Mouse (Mus musculus) lung, embryonic 14.5 days (tissue): Measurements from ENCODE around the gene Fgfr2. TPM values are rescaled to one million over a fixed set of nuclear protein-coding genes. Genes with fewer than 3 reads are reported as not detected.

Experiments
- ATAC-seq: fragments of 200-750 bp; cut with Nextera tagmentation; 2 replicates; pipeline ENCODE4 v1.8.0; 2017; ENCODE audit warnings: mild to moderate bottlenecking, moderate TSS enrichment, moderate library complexity; ENCODE audit not compliant: insufficient read depth
- DNase-seq: peaks from one replicate; pipeline ENCODE4 v3.0.0-alpha.2; 2015
- H3K27ac ChIP-seq: fragments of 300-500 bp; sonication (generic); 2 replicates; pipeline ENCODE4 v1.5.1; 2014; ENCODE audit warnings: low read depth, mild to moderate bottlenecking, moderate library complexity
- H3K27me3 ChIP-seq: fragments of 300-500 bp; sonication (generic); 2 replicates; pipeline ENCODE4 v1.6.1; 2014; ENCODE audit warnings: low read length, control low read depth; ENCODE audit not compliant: insufficient read depth
- H3K36me3 ChIP-seq: fragments of 300-500 bp; sonication (generic); 2 replicates; pipeline ENCODE4 v1.6.1; 2014; ENCODE audit warnings: control low read depth; ENCODE audit not compliant: insufficient read depth
- H3K4me1 ChIP-seq: fragments of 300-500 bp; sonication (generic); 2 replicates; pipeline ENCODE4 v1.6.1; 2014; ENCODE audit warnings: antibody characterized with exemption, control low read depth; ENCODE audit not compliant: insufficient read depth
- H3K4me2 ChIP-seq: fragments of 300-500 bp; sonication (generic); 2 replicates; pipeline ENCODE4 v1.6.1; 2014; ENCODE audit warnings: mild to moderate bottlenecking
- H3K4me3 ChIP-seq: fragments of 300-500 bp; sonication (generic); 2 replicates; pipeline ENCODE4 v1.5.1; 2014; ENCODE audit warnings: low read depth, low read length
- H3K9ac ChIP-seq: fragments of 300-500 bp; sonication (generic); 2 replicates; pipeline ENCODE4 v1.6.1; 2014
- H3K9me3 ChIP-seq: fragments of 300-500 bp; sonication (generic); 2 replicates; pipeline ENCODE4 v1.6.1; 2016; ENCODE audit warnings: low read depth, low read length, control low read depth
- CTCF ChIP-seq: IDR thresholded peaks from 2 replicates; pipeline ENCODE4 v1.5.1; 2016; ENCODE audit warnings: antibody characterized with exemption, low read depth
- WGBS: fragments of 180-500 bp; shearing (Covaris S2); extraction: QIAGEN DNeasy Blood & Tissue Kit; methylation state at CpG from one replicate; pipeline ENCODE4 v1.1.7; 2014; 5-methylcytosine and 5-hydroxymethylcytosine counted together
- polyA plus RNA-seq: library from polyadenylated mRNA; unstranded; fragments of >200 nt; fragmentation: Nextera tagmentation; extraction: Ambion mirVana; gene quantifications from 2 replicates; pipeline ENCODE4 v1.2.1, GENCODE M21; 2014

The Fgfr2 gene
- polyA plus RNA-seq, 1 experiment from 2014 or later = 179 TPM

GRCm38 (mm10) chr7:132302508-132303241, 820.5 kb downstream of the Fgfr2 start:
- H3K4me1 ChIP-seq = peaks cover 42% of the 10 kb centered on the region
- no peak overlapping the region for H3K9ac ChIP-seq
- no peaks in the 10 kb centered on the region for H3K27me3 ChIP-seq
- WGBS = 64% methylated on average over 8 of the region's 8 CpGs
- TF ChIP-seq CTCF = no peak
- H3K9me3 ChIP-seq = no peaks in the 10 kb centered on the region
- no peak overlapping the region for H3K4me2 ChIP-seq
- no peak overlapping the region for H3K27ac ChIP-seq
- no peak overlapping the region for H3K4me3 ChIP-seq
- no peak for ATAC-seq
- no peak for DNase-seq
- H3K36me3 ChIP-seq = no peaks in the 10 kb centered on the region

GRCm38 (mm10) chr7:132299661-132300210, 823.4 kb downstream of the Fgfr2 start:
- no peak overlapping the region for H3K4me2 ChIP-seq
- no peaks in the 10 kb centered on the region for H3K9me3 ChIP-seq
- no peak overlapping the region for H3K9ac ChIP-seq
- TF ChIP-seq CTCF = no peak
- no peaks in the 10 kb centered on the region for H3K27me3 ChIP-seq
- ATAC-seq (peak; percentile 59; the same call in 1 of the 2 replicates), DNase-seq (peak; percentile 70)
- H3K27ac ChIP-seq = 0 out of 2 replicates have a peak overlapping the region, but pooled peaks have one; percentile 79
- 27% methylated on average over 5 of the region's 5 CpGs for WGBS
- peaks cover 31% of the 10 kb centered on the region for H3K4me1 ChIP-seq
- no peaks in the 10 kb centered on the region for H3K36me3 ChIP-seq
- no peak overlapping the region for H3K4me3 ChIP-seq

- ATAC-seq = no peak
- no peak for TF ChIP-seq CTCF
- Histone ChIP-seq H3K9me3 (no peaks in the 10 kb centered on the region), H3K4me1 (peaks cover 22% of the 10 kb centered on the region; the same call in 1 of the 2 replicates), H3K27ac (no peak overlapping the region), H3K4me3 (no peak overlapping the region), H3K9ac (no peak overlapping the region), H3K27me3 (no peaks in the 10 kb centered on the region), H3K4me2 (no peak overlapping the region), H3K36me3 (no peaks in the 10 kb centered on the region)
- DNase-seq = no peak
- 82% methylated on average over 7 of the region's 7 CpGs for WGBS
These were observed 824.6 kb downstream of the Fgfr2 start for GRCm38 (mm10) chr7:132298412-132298990.

GRCm38 (mm10) chr7:132296661-132297443, 826.3 kb downstream of the Fgfr2 start:
- H3K4me3 ChIP-seq = no peak overlapping the region
- peaks cover 8% of the 10 kb centered on the region; the same call in 1 of the 2 replicates for H3K4me1 ChIP-seq
- H3K27ac ChIP-seq = no peak overlapping the region
- ATAC-seq = no peak
- H3K9ac ChIP-seq = no peak overlapping the region
- H3K9me3 ChIP-seq = no peaks in the 10 kb centered on the region
- no peak overlapping the region for H3K4me2 ChIP-seq
- no peak for TF ChIP-seq CTCF
- 43% methylated on average over 4 of the region's 4 CpGs for WGBS
- H3K27me3 ChIP-seq = no peaks in the 10 kb centered on the region
- H3K36me3 ChIP-seq = no peaks in the 10 kb centered on the region
- DNase-seq = no peak

GRCm38 (mm10) chr7:132296132-132296531, 827.0 kb downstream of the Fgfr2 start:
- H3K9ac ChIP-seq = no peak overlapping the region
- ATAC-seq (no peak), DNase-seq (no peak)
- H3K4me3 ChIP-seq = no peak overlapping the region
- no peaks in the 10 kb centered on the region for H3K27me3 ChIP-seq
- WGBS = 73% methylated on average over 3 of the region's 3 CpGs
- no peak overlapping the region for H3K4me2 ChIP-seq
- peaks cover 7% of the 10 kb centered on the region; the same call in 1 of the 2 replicates for H3K4me1 ChIP-seq
- no peak for TF ChIP-seq CTCF
- no peaks in the 10 kb centered on the region for H3K9me3 ChIP-seq
- no peak overlapping the region for H3K27ac ChIP-seq
- H3K36me3 ChIP-seq = no peaks in the 10 kb centered on the region

- Histone ChIP-seq H3K27ac (peak overlapping the region; percentile 55), H3K9me3 (no peaks in the 10 kb centered on the region), H3K36me3 (no peaks in the 10 kb centered on the region), H3K27me3 (no peaks in the 10 kb centered on the region), H3K4me2 (peak overlapping the region; percentile 38), H3K9ac (peak overlapping the region; percentile 6; the same call in 1 of the 2 replicates), H3K4me1 (peaks cover 34% of the 10 kb centered on the region), H3K4me3 (no peak overlapping the region)
- DNase-seq (no peak), ATAC-seq (no peak; the same call in 1 of the 2 replicates)
- 61% methylated on average over 3 of the region's 3 CpGs for WGBS
- no peak for TF ChIP-seq CTCF
These were observed 835.8 kb downstream of the Fgfr2 start for GRCm38 (mm10) chr7:132287340-132287664.
